Mouse (Mus musculus) T-helper 2 cell (primary cell): Measurements from ENCODE around the gene Zpbp.

Experiments used
- in situ Hi-C: fragments of 300-600 bp; cut with MboI, MseI; formaldehyde crosslinking; loops from one replicate; pipeline ENCODE4 v1.15.1; 2025; ENCODE audit warnings: high pct_unique_total_duplicates

Zpbp gene

GRCm38 (mm10) chr11:11461635-11462560 lies at the start of gene Zpbp, which contains the start of gene Spata48:
TSS of gene Zpbp (minus strand) at chr11:11462408.
TSS of gene Spata48 (plus strand) at chr11:11462094.
- in situ Hi-C loops: no loop called here

DNA sequence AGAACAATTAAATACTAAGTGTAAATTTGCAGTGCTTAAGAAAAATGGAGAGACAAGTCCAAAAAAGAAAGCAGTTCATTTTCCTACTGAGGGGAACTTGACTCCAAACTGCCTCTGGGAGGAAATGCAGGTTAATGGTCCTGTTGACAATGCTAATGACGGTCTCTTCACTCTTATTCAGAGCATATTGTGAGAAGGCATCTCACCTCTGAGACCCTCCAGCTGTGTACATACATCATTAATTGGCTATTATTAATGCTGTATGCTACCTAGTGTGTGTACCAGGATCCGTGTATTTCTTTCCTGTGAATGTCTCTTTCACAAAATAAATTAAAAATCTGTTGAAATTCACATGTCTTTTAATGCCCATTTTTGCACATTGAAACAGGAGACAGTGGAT lies 47.2 kb upstream of the Zpbp start:
- in situ Hi-C loops: no loop called here

GRCm38 (mm10) chr11:11506187-11506586 lies 44.0 kb upstream of the Zpbp start:
- in situ Hi-C loops: no loop called here

DNA sequence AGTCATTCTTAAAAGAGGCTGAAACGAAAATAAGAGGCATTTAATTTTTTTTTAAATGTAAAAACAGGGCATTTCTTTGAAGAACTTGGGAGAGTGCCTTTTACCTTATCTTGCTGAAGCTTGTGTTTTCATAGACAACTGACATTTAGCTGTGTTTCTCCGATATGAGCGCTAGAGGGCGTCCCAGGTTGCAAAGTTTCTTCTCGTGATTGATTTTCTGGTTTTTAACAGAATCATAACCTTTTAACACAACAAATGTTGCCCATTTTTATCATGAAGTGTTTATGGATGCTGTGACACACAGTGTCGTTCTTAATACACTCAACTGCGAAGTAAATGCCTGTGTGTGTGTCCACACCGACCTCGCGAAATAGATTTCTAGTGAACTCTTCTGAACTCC lies 37.7 kb upstream of the Zpbp start:
- in situ Hi-C loops: no loop called here

- in situ Hi-C loops: no loop called here
These were observed 33.5 kb upstream of the Zpbp start for GRCm38 (mm10) chr11:11495697-11496096.

- in situ Hi-C loops: no loop called here
These were observed 29.8 kb upstream of the Zpbp start for GRCm38 (mm10) chr11:11492044-11492443.

DNA sequence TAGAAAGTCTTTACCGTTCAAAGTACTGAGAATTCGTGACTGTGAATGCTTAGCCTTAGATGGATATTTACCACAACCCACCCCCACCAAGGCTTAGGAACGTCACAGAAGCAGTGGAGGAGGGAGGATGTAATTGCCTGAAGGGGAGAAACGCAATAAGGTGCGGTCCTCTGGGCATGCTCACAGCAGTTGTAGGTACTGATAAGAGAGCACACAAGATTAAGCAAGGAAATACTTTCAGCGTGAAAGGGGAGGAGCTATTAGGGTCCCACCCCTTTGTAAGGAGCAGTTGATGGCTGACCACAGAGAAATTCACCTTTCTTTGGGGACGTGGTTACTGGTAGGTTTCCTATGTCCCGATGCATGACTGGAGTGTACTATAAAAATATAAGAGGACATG lies 22.2 kb upstream of the Zpbp start:
- in situ Hi-C loops: no loop called here

GRCm38 (mm10) chr11:11468924-11469323 lies 6.7 kb upstream of the Zpbp start:
- in situ Hi-C loops: no loop called here

DNA sequence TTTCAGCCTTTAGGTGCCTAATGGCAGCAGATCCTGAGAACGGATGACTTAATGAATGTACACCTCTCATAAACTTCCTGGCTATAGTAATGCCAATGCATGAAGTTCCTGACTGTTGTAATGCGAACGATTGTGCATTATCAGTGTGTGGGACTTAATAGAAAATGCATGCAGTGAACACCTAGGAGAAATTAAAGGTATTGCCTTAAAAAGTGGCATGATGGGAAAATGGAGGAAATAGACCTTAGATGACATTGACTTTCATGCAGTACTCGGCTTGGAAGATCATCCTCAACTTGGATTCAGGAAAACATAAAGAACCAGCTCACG lies 318 bp upstream of the Zpbp start:
- in situ Hi-C loops: no loop called here

DNA sequence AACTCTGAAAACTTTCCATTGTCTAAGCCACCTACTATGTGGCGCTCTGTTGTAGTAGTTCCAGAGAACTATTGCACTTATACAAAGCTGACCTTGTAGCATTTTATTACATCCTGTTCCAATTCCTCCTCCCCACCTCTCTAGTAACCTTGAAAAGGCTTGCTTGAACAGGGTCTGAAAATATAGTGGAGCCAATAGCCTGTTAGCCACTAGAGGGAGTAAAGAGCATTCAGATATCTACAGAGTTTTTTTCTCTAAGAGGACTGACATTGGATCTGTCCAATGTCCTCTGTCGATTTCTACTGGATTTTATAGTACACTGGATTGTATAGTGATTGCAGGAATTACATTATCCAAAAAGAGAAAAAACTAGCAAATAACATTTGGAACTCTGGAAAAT lies 7.2 kb downstream of the Zpbp start:
- in situ Hi-C loops: loop anchor here (5.0 kb wide), 2 partner anchors 332 to 517 kb away; no protein-coding TSS in a partner anchor

DNA sequence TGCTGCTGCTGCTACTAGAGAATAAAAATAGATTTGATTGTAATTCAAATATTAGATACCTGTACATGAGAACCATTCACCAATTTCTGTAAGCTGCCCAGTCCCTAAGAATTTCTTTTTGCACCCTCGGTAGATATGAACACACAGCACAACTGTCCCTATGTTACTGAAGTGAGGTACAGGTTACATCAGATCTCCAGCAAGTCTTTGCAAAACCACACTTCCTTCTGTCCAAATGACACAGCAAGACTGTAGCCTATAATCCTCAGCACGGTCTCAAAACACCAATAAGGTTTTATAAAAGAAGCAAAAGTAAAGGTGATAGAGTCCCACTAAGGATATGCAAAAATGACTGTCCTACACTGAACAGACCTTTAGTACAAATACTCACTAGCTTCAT lies 44.9 kb downstream of the Zpbp start:
- in situ Hi-C loops: no loop called here

GRCm38 (mm10) chr11:11414188-11414587 lies 48.0 kb downstream of the Zpbp start:
- in situ Hi-C loops: no loop called here

DNA sequence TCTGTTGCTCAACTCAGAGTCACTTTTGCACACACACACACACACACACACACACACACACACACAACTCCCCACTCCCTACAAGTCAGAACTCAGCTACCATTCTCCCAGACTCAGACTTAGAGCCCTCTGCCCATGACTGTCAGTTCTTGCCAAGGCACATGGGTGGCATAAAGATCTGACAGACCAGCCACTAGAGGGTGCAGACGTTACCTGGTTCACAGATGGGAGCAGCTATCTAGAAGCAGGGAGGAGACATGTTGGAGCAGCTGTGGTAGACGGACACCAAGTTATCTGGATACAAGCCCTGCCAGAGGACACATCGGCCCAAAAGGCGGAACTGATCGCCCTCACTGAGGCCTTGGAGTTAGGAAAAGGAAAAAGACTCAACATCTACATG lies 67.5 kb downstream of the Zpbp start:
- in situ Hi-C loops: no loop called here

DNA sequence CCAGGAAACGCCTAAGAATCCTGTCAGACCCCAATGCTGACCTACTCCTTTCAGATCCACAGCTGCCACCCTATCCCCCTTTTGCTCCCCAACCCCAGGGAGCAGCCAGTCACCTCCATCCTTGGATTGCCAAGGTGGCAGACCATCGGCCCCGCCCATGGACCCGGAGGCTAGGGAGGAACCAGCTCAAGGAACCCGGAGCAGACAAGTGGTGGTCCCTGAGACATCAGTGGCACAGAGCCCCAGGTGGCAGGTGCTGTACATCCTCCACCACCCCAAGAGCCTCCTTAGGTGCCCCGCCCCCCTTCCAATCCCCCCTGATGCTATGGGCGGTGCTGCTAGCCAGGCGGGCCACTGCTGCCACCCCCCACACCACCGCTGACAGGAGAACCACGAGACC lies 69.0 kb downstream of the Zpbp start:
- in situ Hi-C loops: no loop called here

- in situ Hi-C loops: no loop called here
These were observed 90.9 kb downstream of the Zpbp start for GRCm38 (mm10) chr11:11371305-11371704.

DNA sequence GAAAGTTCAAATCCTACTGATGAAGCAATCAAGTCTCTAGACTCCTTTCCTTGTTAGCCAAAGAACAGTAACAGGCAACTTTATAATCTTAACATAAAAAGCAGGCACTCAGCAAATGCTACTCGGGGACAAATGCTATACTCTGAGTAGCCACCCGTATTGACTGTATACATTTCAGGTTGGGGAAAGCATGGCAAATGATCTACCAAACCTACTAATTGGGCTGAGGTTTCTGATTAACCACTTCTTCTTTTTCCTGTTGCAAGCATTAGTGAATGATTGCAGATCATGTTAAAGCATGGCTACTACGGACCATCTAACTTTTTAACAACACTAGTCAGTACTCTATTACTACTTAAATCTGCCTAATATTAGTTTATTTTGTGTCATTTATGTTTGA lies 178.7 kb downstream of the Zpbp start:
- in situ Hi-C loops: no loop called here

GRCm38 (mm10) chr11:11280128-11280527 lies 182.1 kb downstream of the Zpbp start:
- in situ Hi-C loops: no loop called here

- in situ Hi-C loops: no loop called here
These were observed 204.9 kb downstream of the Zpbp start for GRCm38 (mm10) chr11:11257348-11257747.

GRCm38 (mm10) chr11:11242694-11243377 lies 219.4 kb downstream of the Zpbp start:
- in situ Hi-C loops: no loop called here

- in situ Hi-C loops: no loop called here
These were observed 222.9 kb downstream of the Zpbp start for GRCm38 (mm10) chr11:11239346-11239745.
